Mouse (Mus musculus): ENCODE measurements around the gene Proser3.

DNA sequence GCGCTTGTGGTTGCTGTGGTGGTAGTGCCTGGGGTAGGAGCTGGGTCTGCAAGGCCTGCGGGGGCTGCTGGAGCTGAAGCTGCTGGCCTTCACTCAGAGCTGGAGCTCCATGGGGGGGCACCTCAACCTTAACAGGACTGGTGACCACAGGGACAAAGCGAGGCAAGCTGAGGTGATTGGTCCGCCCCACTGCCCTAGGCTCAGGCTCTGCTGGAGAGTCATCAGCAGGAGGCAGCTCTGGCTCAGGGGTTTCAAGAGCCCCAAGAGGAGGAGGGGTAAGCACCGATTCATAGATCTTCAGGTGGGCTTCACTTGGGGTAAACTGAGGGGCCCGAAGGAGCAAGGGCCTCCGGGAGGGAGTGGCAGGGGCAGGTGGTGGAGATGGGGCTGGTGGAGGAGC lies 33.1 kb upstream of the Proser3 start:
- no peak for TF ChIP-seq CTCF (IDR thresholded peaks at IDR 0.05; ENCODE audit: insufficient read depth, low read depth, low read length)
- TF ChIP-seq POLR2A (IDR thresholded peaks at IDR 0.05; ENCODE audit: insufficient read depth, low read depth, low read length), result no peak

Measured in olfactory bulb, adult 2 months (tissue).